Mouse (Mus musculus) right cerebral cortex, postnatal 25 days (tissue): ENCODE measurements around the gene Gm4744.
"Not testable (repeated sequence)": the region's sequence is repeated elsewhere in the genome, so short reads cannot be mapped to it uniquely, and the experiment has no call there.

ENCODE experiments used
- DNase-seq: peaks from one replicate; pipeline ENCODE4 v3.0.0; 2022

Gm4744 gene

DNA sequence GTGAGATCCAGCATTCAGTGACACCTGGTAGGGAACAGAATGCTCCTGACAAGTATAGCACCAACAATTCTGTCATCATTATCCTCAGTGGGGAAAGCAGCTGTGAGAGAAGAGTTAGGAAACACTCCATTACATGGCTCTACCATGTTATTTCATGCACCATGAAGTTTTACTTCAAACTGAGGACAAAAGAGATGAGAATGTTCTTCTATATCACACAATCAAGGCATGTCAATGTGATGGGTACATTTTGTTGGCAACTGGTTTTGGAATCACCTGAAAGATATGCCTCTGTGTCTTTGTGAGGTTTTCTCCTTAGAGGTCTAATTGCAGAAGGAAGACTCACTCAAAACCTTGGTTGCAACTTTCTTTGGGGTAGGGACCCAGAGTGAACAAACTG lies at the start of gene Gm4744:
Gm4744 (minus strand) TSS at position 101 of the 400 bp plus-strand sequence.
- no peak for DNase-seq

DNA sequence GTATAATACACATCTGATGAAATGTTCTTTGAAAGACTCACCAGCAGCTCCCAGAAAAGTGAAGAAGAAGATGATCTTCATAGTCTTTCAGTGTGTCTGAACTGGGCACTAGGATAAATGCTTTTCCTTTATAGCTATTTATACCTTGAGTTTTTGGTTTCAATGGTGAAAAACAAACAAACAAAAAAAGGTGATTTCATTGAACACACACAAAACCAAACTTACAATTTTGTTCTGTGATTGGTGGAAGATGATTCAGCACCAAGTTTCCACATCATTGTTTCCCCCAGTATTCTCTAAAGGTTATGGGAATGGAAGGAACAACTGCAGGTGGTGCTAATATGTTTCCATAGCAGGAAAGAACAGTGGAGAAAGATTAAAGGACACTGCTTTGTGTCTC lies 47.7 kb upstream of the Gm4744 start, which contains the start of gene Gm2663:
Gm2663 (minus strand) TSS at position 101 of the 400 bp plus-strand sequence.
- not testable (repeated sequence) for DNase-seq

GRCm38 (mm10) chr6:40964454-40964853 lies 12.8 kb upstream of the Gm4744 start, which contains the start of gene 1810009J06Rik:
1810009J06Rik (plus strand) TSS chr6:40964754.
- DNase-seq: not testable (repeated sequence)

GRCm38 (mm10) chr6:40953716-40954115 lies 2.0 kb upstream of the Gm4744 start:
- no peak for DNase-seq

GRCm38 (mm10) chr6:40940457-40940856 lies 11.2 kb downstream of the Gm4744 start, which contains the start of gene 1700074P13Rik:
1700074P13Rik (minus strand) TSS chr6:40940557.
- DNase-seq: no peak

- no peak for DNase-seq
Observed at GRCm38 (mm10) chr6:40919954-40920353, 31.7 kb downstream of the Gm4744 start.

DNA sequence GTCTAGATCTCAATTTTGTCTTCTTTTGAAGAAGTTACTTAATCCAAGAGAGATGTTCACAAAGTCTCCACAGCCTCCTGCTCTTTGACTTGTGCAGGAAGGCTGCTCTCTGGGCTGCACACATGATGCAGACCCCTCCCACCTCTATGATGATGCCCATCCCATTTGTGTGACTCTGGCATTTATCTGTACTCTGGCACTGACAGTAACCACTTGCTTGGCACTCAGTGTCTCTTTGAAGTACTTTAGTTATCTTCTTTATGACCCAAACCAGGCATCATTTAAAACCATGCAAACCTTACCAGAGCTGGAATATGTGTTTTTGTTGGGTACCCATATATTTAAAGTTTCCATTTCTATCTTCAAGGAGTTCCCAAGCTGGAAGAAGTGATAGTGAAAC lies 51.4 kb downstream of the Gm4744 start, which contains the start of gene Prss58:
Prss58 (minus strand) TSS at position 101 of the 400 bp plus-strand sequence.
- DNase-seq: no peak
